Mouse (Mus musculus) lung, postnatal 0 days (tissue): ENCODE measurements at regions not wholly inside any gene's neighbourhood (a gene's known extent, or its start where the extent isn't known, plus 50 kb on each side); places are given as distances from the start of the nearest gene placed in this dataset.

ENCODE experiments used
- ATAC-seq: fragments of 200-750 bp; cut with Nextera tagmentation; 2 replicates; pipeline ENCODE4 v1.8.0; 2017; ENCODE audit warnings: moderate library complexity
- DNase-seq: peaks from one replicate; pipeline ENCODE4 v3.0.0-alpha.2; 2016; ENCODE audit warnings: low spot score
- H3K27ac ChIP-seq: fragments of 300-500 bp; sonication (generic); 2 replicates; pipeline ENCODE4 v1.5.1; 2014; ENCODE audit warnings: antibody characterized with exemption, mild to moderate bottlenecking, low read length, mixed read lengths
- H3K27me3 ChIP-seq: fragments of 300-500 bp; sonication (generic); replicated peaks from 2 replicates; pipeline ENCODE4 v1.6.1; 2014; ENCODE audit warnings: low read length, mixed read lengths; ENCODE audit not compliant: insufficient read depth
- H3K36me3 ChIP-seq: fragments of 300-500 bp; sonication (generic); 2 replicates; pipeline ENCODE4 v1.6.1; 2014; ENCODE audit warnings: low read length, mixed read lengths; ENCODE audit not compliant: insufficient read depth
- H3K4me1 ChIP-seq: fragments of 300-500 bp; sonication (generic); 2 replicates; pipeline ENCODE4 v1.6.1; 2014; ENCODE audit warnings: antibody characterized with exemption, low read depth, low read length, mixed read lengths; ENCODE audit not compliant: insufficient read depth
- H3K4me2 ChIP-seq: fragments of 300-500 bp; sonication (generic); replicated peaks from 2 replicates; pipeline ENCODE4 v1.6.1; 2014; ENCODE audit warnings: low read depth, mild to moderate bottlenecking, low read length, moderate library complexity, mixed read lengths
- H3K4me3 ChIP-seq: fragments of 300-500 bp; sonication (generic); 2 replicates; pipeline ENCODE4 v1.5.1; 2014; ENCODE audit warnings: low read depth, low read length
- H3K9ac ChIP-seq: fragments of 300-500 bp; sonication (generic); replicated peaks from 2 replicates; pipeline ENCODE4 v1.6.1; 2014; ENCODE audit warnings: low read depth, mild to moderate bottlenecking
- H3K9me3 ChIP-seq: fragments of 300-500 bp; sonication (generic); 2 replicates; pipeline ENCODE4 v1.6.1; 2016; ENCODE audit warnings: low read length, mixed read lengths
- CTCF ChIP-seq: IDR thresholded peaks from 2 replicates; pipeline ENCODE4 v1.5.1; 2016; ENCODE audit warnings: antibody characterized with exemption, mild to moderate bottlenecking
- EP300 ChIP-seq: IDR thresholded peaks from 2 replicates; pipeline ENCODE4 v1.6.1; 2016; ENCODE audit warnings: antibody characterized with exemption, mild to moderate bottlenecking, control low read depth
- WGBS: fragments of 180-500 bp; shearing (Covaris S2); extraction: QIAGEN DNeasy Blood & Tissue Kit; methylation state at CpG from one replicate; pipeline ENCODE4 v1.1.7; 2014; 5-methylcytosine and 5-hydroxymethylcytosine counted together

GRCm38 (mm10) chr15:25468478-25468877 is 54.9 kb upstream of the Basp1 start:
- Histone ChIP-seq H3K4me3 (no peak overlapping the region), H3K36me3 (no peaks in the 10 kb centered on the region), H3K4me2 (no peak overlapping the region), H3K27me3 (no peaks in the 10 kb centered on the region), H3K27ac (no peak overlapping the region), H3K9me3 (no peaks in the 10 kb centered on the region), H3K4me1 (no peaks in the 10 kb centered on the region), H3K9ac (no peak overlapping the region)
- TF ChIP-seq EP300: no peak
- no peak for TF ChIP-seq CTCF
- WGBS: 67% methylated on average over 2 of the region's 2 CpGs
- ATAC-seq: no peak
- DNase-seq: no peak

GRCm38 (mm10) chr15:25469185-25469845 is 55.8 kb upstream of the Basp1 start:
- no peak overlapping the region for H3K4me3 ChIP-seq
- no peak overlapping the region for H3K27ac ChIP-seq
- ATAC-seq (no peak), DNase-seq (no peak)
- 46% methylated on average over 16 of the region's 16 CpGs for WGBS
- no peak overlapping the region for H3K4me2 ChIP-seq
- no peak overlapping the region for H3K9ac ChIP-seq
- no peaks in the 10 kb centered on the region for H3K27me3 ChIP-seq
- TF ChIP-seq CTCF (0 out of 2 replicates have a peak, but pooled peaks have one; percentile 7), EP300 (no peak)
- H3K4me1 ChIP-seq: no peaks in the 10 kb centered on the region
- H3K9me3 ChIP-seq: no peaks in the 10 kb centered on the region
- H3K36me3 ChIP-seq: no peaks in the 10 kb centered on the region

GRCm38 (mm10) chr15:25471331-25471730 is 57.8 kb upstream of the Basp1 start:
- no peaks in the 10 kb centered on the region for H3K36me3 ChIP-seq
- no peaks in the 10 kb centered on the region for H3K4me1 ChIP-seq
- H3K27ac ChIP-seq: no peak overlapping the region
- no peak for ATAC-seq
- no peak for DNase-seq
- no peak overlapping the region for H3K4me2 ChIP-seq
- H3K9me3 ChIP-seq: no peaks in the 10 kb centered on the region
- H3K4me3 ChIP-seq: no peak overlapping the region
- H3K27me3 ChIP-seq: no peaks in the 10 kb centered on the region
- H3K9ac ChIP-seq: no peak overlapping the region
- WGBS: 80% methylated on average over 5 of the region's 5 CpGs
- TF ChIP-seq CTCF (no peak), EP300 (no peak)

- Histone ChIP-seq H3K36me3 (no peaks in the 10 kb centered on the region), H3K4me2 (no peak overlapping the region), H3K27me3 (no peaks in the 10 kb centered on the region), H3K4me3 (no peak overlapping the region), H3K9ac (no peak overlapping the region), H3K4me1 (no peaks in the 10 kb centered on the region), H3K9me3 (no peaks in the 10 kb centered on the region), H3K27ac (no peak overlapping the region)
- ATAC-seq (no peak), DNase-seq (no peak)
- 84% methylated on average over 3 of the region's 3 CpGs for WGBS
- TF ChIP-seq EP300 (no peak), CTCF (no peak)
Observed at GRCm38 (mm10) chr15:25473201-25473710, 59.7 kb upstream of the Basp1 start.

- no peak overlapping the region for H3K4me3 ChIP-seq
- no peak overlapping the region for H3K9ac ChIP-seq
- H3K27me3 ChIP-seq: no peaks in the 10 kb centered on the region
- no peak for TF ChIP-seq CTCF
- no peak for DNase-seq
- no peaks in the 10 kb centered on the region for H3K4me1 ChIP-seq
- H3K27ac ChIP-seq: no peak overlapping the region
- no peaks in the 10 kb centered on the region for H3K9me3 ChIP-seq
- no peak overlapping the region for H3K4me2 ChIP-seq
- 84% methylated on average over 3 of the region's 3 CpGs for WGBS
- H3K36me3 ChIP-seq: no peaks in the 10 kb centered on the region
- no peak for ATAC-seq
Observed at GRCm38 (mm10) chr15:25474096-25474495, 60.5 kb upstream of the Basp1 start.

GRCm38 (mm10) chr15:25482586-25482985 is 69.0 kb upstream of the Basp1 start:
- no peak overlapping the region for H3K27ac ChIP-seq
- peak; percentile 84 for TF ChIP-seq EP300
- no peak for TF ChIP-seq CTCF
- DNase-seq (peak; percentile 49), ATAC-seq (peak; percentile 60)
- H3K27me3 ChIP-seq: no peaks in the 10 kb centered on the region
- H3K9me3 ChIP-seq: no peaks in the 10 kb centered on the region
- no peak overlapping the region for H3K4me2 ChIP-seq
- H3K9ac ChIP-seq: no peak overlapping the region
- H3K4me3 ChIP-seq: no peak overlapping the region
- H3K36me3 ChIP-seq: no peaks in the 10 kb centered on the region
- no peaks in the 10 kb centered on the region for H3K4me1 ChIP-seq
- WGBS: 49% methylated on average over 3 of the region's 3 CpGs

- H3K27me3 ChIP-seq: no peaks in the 10 kb centered on the region
- TF ChIP-seq CTCF: no peak
- no peak for TF ChIP-seq EP300
- DNase-seq: no peak
- no peak overlapping the region for H3K4me3 ChIP-seq
- no peak overlapping the region for H3K9ac ChIP-seq
- no peak overlapping the region for H3K27ac ChIP-seq
- no peaks in the 10 kb centered on the region for H3K4me1 ChIP-seq
- no peaks in the 10 kb centered on the region for H3K9me3 ChIP-seq
- 51% methylated on average over 9 of the region's 9 CpGs for WGBS
- H3K4me2 ChIP-seq: no peak overlapping the region
- no peaks in the 10 kb centered on the region for H3K36me3 ChIP-seq
- peak; percentile 26; the same call in 1 of the 2 replicates for ATAC-seq
Observed at GRCm38 (mm10) chr15:25485372-25485771, 71.8 kb upstream of the Basp1 start.
